Mouse (Mus musculus): ENCODE measurements around the gene Kcnn3.

The Kcnn3 gene

GRCm38 (mm10) chr3:89653231-89653954, 133.4 kb downstream of the Kcnn3 start:
- POLR2A ChIA-PET = interaction anchor here in 1 of 4 experiments (1.2 kb wide), 1 partner anchor 218 kb away, joined by 3 read pairs; no protein-coding TSS in a partner anchor
- CTCF ChIA-PET = interaction anchor here in 1 of 4 experiments (0.5 kb wide), 1 partner anchor 9 kb away, joined by 11 read pairs; no protein-coding TSS in a partner anchor

GRCm38 (mm10) chr3:89657092-89657491, 137.1 kb downstream of the Kcnn3 start:
- CTCF ChIA-PET = no interaction called here

GRCm38 (mm10) chr3:89658457-89658856, 138.5 kb downstream of the Kcnn3 start:
- CTCF ChIA-PET = interaction anchor here in 1 of 4 experiments (0.6 kb wide), 1 partner anchor 191 kb away, joined by 3 read pairs; no protein-coding TSS in a partner anchor
- POLR2A ChIA-PET = no interaction called here

More at GRCm38 (mm10) chr3:89657092-89657491, 137.1 kb downstream of the Kcnn3 start:
- POLR2A ChIA-PET = interaction anchor here in 1 of 4 experiments (1.2 kb wide), 1 partner anchor 12 kb away, joined by 3 read pairs; no protein-coding TSS in a partner anchor

GRCm38 (mm10) chr3:89659938-89660620, 140.1 kb downstream of the Kcnn3 start:
- POLR2A ChIA-PET = interaction anchor here in 1 of 4 experiments (0.7 to 1.0 kb wide), 2 partner anchors 11 to 12 kb away, joined by 4 read pairs; no protein-coding TSS in a partner anchor
- CTCF ChIA-PET = interaction anchor here in 1 of 4 experiments (0.5 kb wide), 1 partner anchor 105 kb away, joined by 3 read pairs; no protein-coding TSS in a partner anchor

DNA sequence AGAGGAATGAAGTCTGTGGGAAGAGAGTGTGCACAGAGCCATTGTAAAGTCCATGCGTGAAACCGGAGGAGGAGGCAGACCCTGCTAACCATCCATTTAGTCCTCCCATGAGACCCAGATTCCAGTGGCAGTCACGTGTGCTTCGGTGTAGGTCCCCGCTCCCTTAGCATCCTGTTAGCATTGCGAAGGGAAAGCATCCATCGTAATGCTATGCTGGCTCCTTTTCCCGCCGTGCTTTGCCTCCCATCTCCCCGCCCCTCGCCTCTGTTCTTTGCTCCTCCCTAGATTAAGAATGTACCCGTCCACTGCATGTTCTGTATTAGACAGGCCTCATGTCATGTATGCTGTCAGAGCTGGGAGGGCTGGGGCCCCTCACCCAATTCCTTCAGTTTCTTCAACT, 144.8 kb downstream of the Kcnn3 start:
- POLR2A ChIA-PET = interaction anchor here in 2 of 4 experiments (0.7 to 1.1 kb wide), 2 partner anchors 13 to 14 kb away, joined by 3 to 4 read pairs; no protein-coding TSS in a partner anchor
- CTCF ChIA-PET = interaction anchor here in 2 of 4 experiments (0.6 to 2.1 kb wide), 2 partner anchors 10 to 57 kb away, joined by 3 to 6 read pairs; no protein-coding TSS in a partner anchor

GRCm38 (mm10) chr3:89667131-89667530, 147.2 kb downstream of the Kcnn3 start:
- CTCF ChIA-PET = interaction anchor here in 3 of 4 experiments (0.9 to 1.4 kb wide), 4 partner anchors 13 to 155 kb away, joined by 3 to 4 read pairs (median 4); no protein-coding TSS in a partner anchor
- POLR2A ChIA-PET = interaction anchor here (0.6 to 1.5 kb wide), 5 partner anchors 12 to 89 kb away, joined by 3 to 6 read pairs (median 3); no protein-coding TSS in a partner anchor

GRCm38 (mm10) chr3:89671334-89671733, 151.4 kb downstream of the Kcnn3 start:
- POLR2A ChIA-PET = interaction anchor here in 2 of 4 experiments (0.6 to 1.6 kb wide), 5 partner anchors 9 to 58 kb away, joined by 3 to 4 read pairs (median 3); no protein-coding TSS in a partner anchor
- CTCF ChIA-PET = interaction anchor here in 2 of 4 experiments (0.5 to 0.9 kb wide), 3 partner anchors 42 to 241 kb away, joined by 3 to 11 read pairs (median 3); partner anchors contain the start of gene Pygo2 (in 1 of the 2)

- CTCF ChIA-PET = interaction anchor here in 1 of 4 experiments (0.5 kb wide), 1 partner anchor 209 kb away, joined by 3 read pairs; no protein-coding TSS in a partner anchor
- POLR2A ChIA-PET = interaction anchor here in 1 of 4 experiments (0.8 to 0.9 kb wide), 2 partner anchors 243 to 323 kb away, joined by 3 read pairs; partner anchors contain the start of genes Adam15 and Pygo2
Observed at GRCm38 (mm10) chr3:89672573-89673317, 152.8 kb downstream of the Kcnn3 start.

DNA sequence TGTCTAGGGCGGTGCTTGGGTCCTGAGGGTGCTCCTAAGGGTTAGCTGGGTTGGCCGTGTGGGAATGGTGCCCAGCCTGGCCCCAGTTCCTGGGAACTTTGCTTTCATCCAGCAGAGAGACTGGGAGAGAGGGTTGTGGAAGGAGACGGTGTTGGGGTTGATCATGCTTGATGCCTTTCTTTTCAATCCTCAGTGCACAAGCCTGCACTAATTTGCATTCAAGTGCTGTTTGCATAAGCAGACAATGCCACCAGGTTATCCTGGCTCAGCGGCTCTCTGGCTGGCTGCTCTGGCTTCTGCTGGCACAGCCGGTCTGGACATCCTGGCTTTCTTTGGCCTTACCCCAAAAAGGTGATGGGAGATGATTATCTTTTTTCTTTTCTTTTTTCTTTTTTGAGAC, 157.7 kb downstream of the Kcnn3 start:
- CTCF ChIA-PET = no interaction called here
- POLR2A ChIA-PET = no interaction called here

DNA sequence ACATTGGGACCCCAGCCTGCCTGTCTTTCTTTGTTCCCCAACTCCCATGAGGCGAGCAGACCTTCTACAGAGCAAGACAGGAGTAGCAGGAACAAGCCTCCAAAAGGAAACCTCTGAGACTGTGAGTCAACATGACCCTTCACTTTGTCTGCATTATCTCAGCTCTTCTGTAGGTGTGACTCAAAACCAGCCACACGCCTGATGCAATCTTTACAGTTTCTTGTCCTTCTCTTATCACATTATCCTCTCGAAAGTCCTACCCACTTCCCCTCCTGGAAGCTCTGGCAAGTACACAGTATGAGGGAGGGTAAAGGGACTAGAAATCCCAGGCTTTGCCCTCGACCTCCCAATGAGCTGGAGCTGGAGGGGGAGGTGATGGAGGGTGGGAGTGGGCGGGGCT, 166.1 kb downstream of the Kcnn3 start:
- POLR2A ChIA-PET = interaction anchor here in 2 of 4 experiments (0.7 to 1.2 kb wide), 4 partner anchors 12 to 170 kb away, joined by 3 read pairs; partner anchors contain the start of gene Kcnn3 (in 1 of the 2)
- CTCF ChIA-PET = interaction anchor here in 2 of 4 experiments (0.6 to 0.9 kb wide), 6 partner anchors 171 to 349 kb away, joined by 3 to 5 read pairs (median 3); partner anchors contain the start of gene Zbtb7b (in 1 of the 2)

GRCm38 (mm10) chr3:89688694-89689581, 169.0 kb downstream of the Kcnn3 start:
- CTCF ChIA-PET = interaction anchor here in 3 of 4 experiments (0.8 to 1.5 kb wide), 9 partner anchors 9 to 178 kb away, joined by 3 to 5 read pairs (median 3); no protein-coding TSS in a partner anchor
- POLR2A ChIA-PET = interaction anchor here in 1 of 4 experiments (1.2 to 1.5 kb wide), 2 partner anchors 8 to 42 kb away, joined by 3 to 5 read pairs; no protein-coding TSS in a partner anchor

DNA sequence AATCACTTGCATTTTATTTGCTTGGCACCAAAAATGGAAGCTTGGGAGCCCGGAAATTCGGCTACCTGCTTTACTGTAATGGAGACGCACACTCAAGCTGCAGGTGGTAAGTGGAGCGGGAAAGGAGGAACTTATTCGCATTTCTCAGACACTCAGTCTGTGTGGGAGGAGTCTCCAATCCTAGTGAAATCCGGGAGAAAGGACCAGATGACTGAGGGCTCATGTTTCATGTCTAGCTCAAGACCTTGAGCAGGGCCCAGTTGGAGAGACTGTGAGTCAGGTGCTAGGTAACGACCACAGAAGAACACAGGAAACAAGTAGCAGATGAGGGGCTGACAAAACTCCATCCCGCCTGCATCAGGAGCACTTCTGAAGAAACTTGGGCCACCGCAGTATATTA, 171.8 kb downstream of the Kcnn3 start:
- CTCF ChIA-PET = interaction anchor here in 1 of 4 experiments (0.6 kb wide), 1 partner anchor 10 kb away, joined by 4 read pairs; no protein-coding TSS in a partner anchor
- POLR2A ChIA-PET = interaction anchor here in 2 of 4 experiments (0.6 to 1.3 kb wide), 3 partner anchors 9 to 1511 kb away, joined by 3 to 5 read pairs (median 4); no protein-coding TSS in a partner anchor

GRCm38 (mm10) chr3:89696152-89696821, 176.3 kb downstream of the Kcnn3 start:
- ChIA-PET POLR2A (interaction anchor here in 2 of 4 experiments (0.9 to 1.2 kb wide), 6 partner anchors 8 to 176 kb away, joined by 3 to 6 read pairs (median 4); partner anchors contain the start of gene Kcnn3 (in 1 of the 2)), CTCF (interaction anchor here in 3 of 4 experiments (0.5 to 2.3 kb wide), 6 partner anchors 31 to 585 kb away, joined by 3 to 10 read pairs (median 4); no protein-coding TSS in a partner anchor)

GRCm38 (mm10) chr3:89698958-89699357, 179.0 kb downstream of the Kcnn3 start:
- ChIA-PET POLR2A (no interaction called here), CTCF (interaction anchor here in 1 of 4 experiments (0.6 kb wide), 1 partner anchor 122 kb away, joined by 3 read pairs; no protein-coding TSS in a partner anchor)

- ChIA-PET CTCF (interaction anchor here in 2 of 4 experiments (0.7 to 1.0 kb wide), 2 partner anchors 11 to 252 kb away, joined by 3 read pairs; no protein-coding TSS in a partner anchor), POLR2A (interaction anchor here in 1 of 4 experiments (0.7 kb wide), 1 partner anchor 9 kb away, joined by 3 read pairs; no protein-coding TSS in a partner anchor)
Observed at GRCm38 (mm10) chr3:89700461-89700860, 180.5 kb downstream of the Kcnn3 start.

- POLR2A ChIA-PET = interaction anchor here in 1 of 4 experiments (0.8 kb wide), 1 partner anchor 9 kb away, joined by 3 read pairs; no protein-coding TSS in a partner anchor
- CTCF ChIA-PET = interaction anchor here in 2 of 4 experiments (0.7 to 1.0 kb wide), 2 partner anchors 154 to 179 kb away, joined by 3 to 4 read pairs; no protein-coding TSS in a partner anchor
Observed at GRCm38 (mm10) chr3:89703596-89703995, 183.6 kb downstream of the Kcnn3 start.

Data from embryonic stem cell, embryonic (primary cell).